Mouse (Mus musculus): ENCODE measurements at regions not wholly inside any gene's neighbourhood (a gene's known extent, or its start where the extent isn't known, plus 50 kb on each side); places are given as distances from the start of the nearest gene placed in this dataset.

GRCm38 (mm10) chr6:93461374-93461773 is 518.1 kb upstream of the Adamts9 start:
- no peak overlapping the region for H3K27ac ChIP-seq
- DNase-seq (ENCODE audit: low spot score in 2 of 2), result no peak
- TF ChIP-seq CTCF (conservative IDR thresholded peaks at IDR 0.05), result no peak
- no peak overlapping the region for H3K4me3 ChIP-seq

- no peak overlapping the region for H3K27ac ChIP-seq
- TF ChIP-seq CTCF (conservative IDR thresholded peaks at IDR 0.05), result no peak
- no peak for DNase-seq (ENCODE audit: low spot score in 2 of 2)
- no peak overlapping the region for H3K4me3 ChIP-seq
Observed at GRCm38 (mm10) chr6:93457613-93458012, 514.3 kb upstream of the Adamts9 start.

DNA sequence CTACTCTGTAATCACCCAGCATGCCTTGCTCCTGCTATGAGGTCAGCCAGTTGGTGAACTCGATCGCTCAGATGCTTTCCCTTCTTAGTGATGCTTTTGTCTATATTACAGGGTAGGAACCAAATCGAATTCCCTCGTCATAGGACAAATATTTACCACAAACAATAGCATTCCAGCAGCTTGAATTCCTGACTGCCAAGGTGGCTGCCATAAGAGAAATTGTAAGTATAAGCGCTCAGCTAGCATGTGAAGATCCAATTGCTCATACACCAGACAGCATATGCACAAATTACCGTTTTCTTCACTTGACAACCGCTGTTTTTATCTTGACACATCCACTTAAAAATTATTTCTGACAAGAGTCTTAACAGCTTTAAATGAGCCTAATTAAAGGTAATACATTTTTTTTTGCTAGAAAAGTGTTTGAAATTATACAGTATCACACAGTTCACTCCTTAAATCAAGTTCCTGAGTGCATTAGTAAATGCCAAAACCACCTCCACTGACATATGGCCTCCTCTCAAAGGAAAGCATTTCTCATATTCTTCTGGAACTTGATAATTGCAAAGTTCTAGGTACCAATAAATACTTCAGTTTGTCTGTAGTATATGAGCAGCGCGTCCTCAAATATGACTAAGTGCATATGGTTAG is 513.2 kb upstream of the Adamts9 start:
- DNase-seq (ENCODE audit: low spot score in 2 of 2), result peak in 1 of 2 experiments; percentile 27
- no peak for TF ChIP-seq CTCF (conservative IDR thresholded peaks at IDR 0.05)
- Histone ChIP-seq H3K4me3 (no peak overlapping the region), H3K27ac (peak overlapping the region; percentile 2; the same call in 1 of the 2 replicates)

DNA sequence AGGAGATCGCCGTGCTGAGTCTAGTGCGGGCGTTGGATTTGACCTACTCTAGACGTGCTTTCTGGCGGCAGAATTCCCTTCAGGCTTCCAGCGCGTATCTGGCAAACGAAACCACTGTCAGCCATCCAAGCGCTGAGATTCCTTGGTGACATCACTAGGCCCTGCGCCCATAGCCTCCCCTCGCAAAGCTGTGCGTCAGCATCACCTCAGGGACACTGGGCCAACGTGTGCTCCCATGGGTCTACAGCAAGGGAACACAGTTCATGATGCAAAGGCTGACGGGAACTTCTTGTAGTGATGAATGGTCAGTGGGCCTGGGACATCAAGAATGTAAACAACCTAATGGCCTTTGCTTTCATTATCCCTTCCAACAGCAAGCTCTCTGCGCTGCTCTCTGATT is 502.3 kb upstream of the Adamts9 start:
- TF ChIP-seq CTCF (conservative IDR thresholded peaks at IDR 0.05), result no peak
- Histone ChIP-seq H3K4me3 (no peak overlapping the region), H3K27ac (no peak overlapping the region)
- DNase-seq (ENCODE audit: low spot score in 2 of 2), result no peak

- TF ChIP-seq CTCF (conservative IDR thresholded peaks at IDR 0.05), result peak; percentile 83
- DNase-seq (ENCODE audit: low spot score in 2 of 2), result peak; percentile 23 to 29
- Histone ChIP-seq H3K27ac (no peak overlapping the region), H3K4me3 (no peak overlapping the region)
Observed at GRCm38 (mm10) chr6:93445124-93445523, 501.8 kb upstream of the Adamts9 start.

- DNase-seq (ENCODE audit: low spot score in 2 of 2), result no peak
- no peak overlapping the region for H3K4me3 ChIP-seq
- TF ChIP-seq CTCF (conservative IDR thresholded peaks at IDR 0.05), result no peak
- no peak overlapping the region for H3K27ac ChIP-seq
Observed at GRCm38 (mm10) chr6:93443766-93444557, 500.7 kb upstream of the Adamts9 start.

DNA sequence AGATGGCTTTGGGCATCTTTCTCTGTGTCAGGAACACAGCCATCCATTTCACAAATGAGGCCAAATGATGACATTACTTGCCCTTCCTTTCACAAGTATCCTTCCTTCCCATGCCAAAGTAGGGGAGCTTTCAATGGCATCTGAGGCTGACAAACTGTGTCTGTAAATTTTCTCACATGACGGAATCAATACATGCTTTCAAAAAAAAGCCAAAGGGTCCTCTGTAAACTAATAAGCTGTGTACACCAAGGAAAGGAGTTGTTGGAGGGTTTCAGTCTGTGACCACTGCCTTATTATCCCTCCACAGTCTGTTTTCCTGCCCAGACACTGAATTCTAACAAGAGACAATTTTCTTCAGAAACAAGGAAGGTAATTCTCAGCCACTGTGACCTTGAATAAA is 490.2 kb upstream of the Adamts9 start:
- no peak for TF ChIP-seq CTCF (conservative IDR thresholded peaks at IDR 0.05)
- no peak for DNase-seq (ENCODE audit: low spot score in 2 of 2)
- H3K4me3 ChIP-seq, result no peak overlapping the region

DNA sequence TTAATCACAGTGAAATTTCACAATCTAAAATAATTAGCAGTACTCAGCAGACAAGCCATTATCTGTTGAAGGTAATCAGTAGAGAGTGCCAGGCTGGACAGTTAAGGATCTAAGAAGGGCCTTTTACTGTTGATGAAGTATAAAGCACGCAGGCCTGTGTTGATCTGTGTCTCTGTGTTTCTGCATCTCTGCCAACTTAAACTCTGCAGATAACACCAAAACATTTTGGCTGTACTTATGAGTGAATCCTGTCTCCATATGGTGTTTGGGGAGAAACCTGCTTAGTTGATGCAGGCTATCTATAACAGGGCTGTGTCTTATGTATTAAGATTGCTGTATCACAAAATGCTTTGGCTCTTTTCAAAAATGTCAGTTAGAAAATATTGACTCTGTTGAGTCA is 482.8 kb upstream of the Adamts9 start:
- peak overlapping the region; percentile 46 for H3K27ac ChIP-seq
- peak; percentile 27 to 45 for DNase-seq (ENCODE audit: low spot score in 2 of 2)
- TF ChIP-seq CTCF (conservative IDR thresholded peaks at IDR 0.05), result no peak
- H3K4me3 ChIP-seq, result no peak overlapping the region

More for the DNA sequence above, 490.2 kb upstream of the Adamts9 start:
- no peak overlapping the region for H3K27ac ChIP-seq

GRCm38 (mm10) chr6:93422906-93423305 is 479.6 kb upstream of the Adamts9 start:
- Histone ChIP-seq H3K4me3 (no peak overlapping the region), H3K27ac (no peak overlapping the region)
- no peak for TF ChIP-seq CTCF (conservative IDR thresholded peaks at IDR 0.05)
- no peak for DNase-seq (ENCODE audit: low spot score in 2 of 2)

DNA sequence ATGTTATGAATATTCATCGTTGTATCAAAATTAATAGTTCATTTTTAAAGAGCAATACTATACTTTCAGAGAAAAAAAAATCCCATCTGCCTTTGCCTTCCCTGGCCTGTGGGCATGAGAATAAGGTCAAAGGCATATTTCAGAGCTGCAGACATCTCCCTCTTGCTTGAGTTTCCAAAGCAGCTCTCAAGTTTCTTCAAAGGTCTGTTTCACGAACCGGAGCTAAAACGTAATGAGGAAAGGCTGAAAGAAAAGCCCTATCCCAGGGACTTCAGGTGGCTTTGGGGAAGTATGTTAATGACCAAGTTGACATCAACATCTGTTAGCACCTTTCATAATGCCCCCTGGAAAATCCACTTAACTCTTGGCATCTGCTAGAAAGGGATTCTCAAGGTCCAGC is 479.0 kb upstream of the Adamts9 start:
- H3K27ac ChIP-seq, result no peak overlapping the region
- no peak overlapping the region for H3K4me3 ChIP-seq
- DNase-seq (ENCODE audit: low spot score in 2 of 2), result no peak
- no peak for TF ChIP-seq CTCF (conservative IDR thresholded peaks at IDR 0.05)

DNA sequence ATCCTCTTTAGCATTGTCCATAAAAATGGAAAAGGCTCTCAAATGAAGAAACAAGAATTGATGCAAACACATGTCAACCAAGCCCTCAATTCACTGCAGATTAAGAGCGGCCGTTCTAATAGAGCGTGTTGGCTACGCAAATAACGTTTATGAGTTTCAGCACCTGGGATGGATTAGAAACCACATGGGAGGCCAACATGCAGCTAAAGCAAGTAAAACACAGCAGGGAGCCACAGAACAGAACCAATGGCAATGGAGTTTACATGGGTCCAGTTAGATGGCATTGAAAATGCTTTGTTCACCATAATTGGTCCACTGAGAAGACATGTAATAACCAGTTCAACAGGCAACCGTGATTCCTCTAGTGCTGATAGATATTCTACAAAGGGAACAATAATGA is 474.3 kb upstream of the Adamts9 start:
- no peak for TF ChIP-seq CTCF (conservative IDR thresholded peaks at IDR 0.05)
- H3K27ac ChIP-seq, result no peak overlapping the region
- no peak for DNase-seq (ENCODE audit: low spot score in 2 of 2)
- no peak overlapping the region for H3K4me3 ChIP-seq

DNA sequence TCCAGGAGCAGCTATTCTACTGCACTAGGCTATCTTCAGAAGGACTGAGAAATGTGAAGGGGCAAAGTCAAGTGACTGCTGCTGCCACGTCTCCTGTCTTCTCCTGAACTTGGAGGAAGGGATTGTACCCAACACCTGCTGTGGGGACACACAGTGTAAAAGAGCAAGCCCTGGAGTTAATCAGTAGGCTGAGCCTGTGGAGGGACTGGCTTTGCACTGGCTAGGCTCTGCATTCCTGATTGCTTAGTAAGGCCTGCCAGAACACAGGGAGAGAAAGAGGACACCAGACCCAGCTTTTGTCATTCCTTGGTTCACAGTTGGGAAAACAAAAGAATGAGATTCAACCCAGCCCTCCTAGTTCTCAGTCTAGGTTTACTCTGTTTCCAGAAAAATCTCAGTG is 472.7 kb upstream of the Adamts9 start:
- TF ChIP-seq CTCF (conservative IDR thresholded peaks at IDR 0.05), result no peak
- H3K4me3 ChIP-seq, result no peak overlapping the region
- no peak for DNase-seq (ENCODE audit: low spot score in 2 of 2)

GRCm38 (mm10) chr6:93411077-93411452 is 467.8 kb upstream of the Adamts9 start:
- H3K27ac ChIP-seq, result no peak overlapping the region
- no peak overlapping the region for H3K4me3 ChIP-seq
- TF ChIP-seq CTCF (conservative IDR thresholded peaks at IDR 0.05), result peak; percentile 25; the same call in 1 of the 2 replicates
- DNase-seq (ENCODE audit: low spot score in 2 of 2), result no peak

More for the DNA sequence above, 472.7 kb upstream of the Adamts9 start:
- no peak overlapping the region for H3K27ac ChIP-seq
